Mouse (Mus musculus) erythroblast, embryonic 14.5 days (primary cell): ENCODE data around the gene Coro1a. TPM values are rescaled to one million over a fixed set of nuclear protein-coding genes. Genes with fewer than 3 reads are reported as not detected.

Source experiments
- H3K27me3 ChIP-seq: 2 replicates; pipeline ENCODE4 v1.6.1; 2012; ENCODE audit warnings: inconsistent platforms; ENCODE audit not compliant: control insufficient read depth
- H3K36me3 ChIP-seq: 2 replicates; pipeline ENCODE4 v1.6.1; 2012; ENCODE audit warnings: mild to moderate bottlenecking, inconsistent platforms; ENCODE audit not compliant: control insufficient read depth
- H3K4me1 ChIP-seq: 2 replicates; pipeline ENCODE4 v1.6.1; 2012; ENCODE audit warnings: inconsistent platforms; ENCODE audit not compliant: control insufficient read depth
- H3K4me3 ChIP-seq: replicated peaks from 2 replicates; pipeline ENCODE3; 2012; ENCODE audit warnings: moderate library complexity, mild to moderate bottlenecking, inconsistent platforms
- H3K9me3 ChIP-seq: 2 replicates; pipeline ENCODE4 v1.6.1; 2012; ENCODE audit warnings: low read length, inconsistent platforms, mixed read lengths; ENCODE audit not compliant: control insufficient read depth
- GATA1 ChIP-seq: IDR thresholded peaks from 2 replicates; pipeline ENCODE4 v1.6.1; 2012; ENCODE audit warnings: low read length, inconsistent platforms, mixed read lengths
- TAL1 ChIP-seq: IDR thresholded peaks from 3 replicates; pipeline ENCODE4 v1.6.1; 2012; ENCODE audit warnings: low read length, inconsistent platforms, mixed read lengths
- polyA plus RNA-seq: library from polyadenylated mRNA; stranded (reverse); fragments of >175 nt; gene quantifications from 2 replicates; pipeline ENCODE4 v1.2.3, GENCODE M21; 2012

Gene Coro1a
- polyA plus RNA-seq, 1 experiment, result 1.5 TPM

- no peak overlapping the region for H3K4me3 ChIP-seq
- no peaks in the 10 kb centered on the region for H3K36me3 ChIP-seq
- H3K27me3 ChIP-seq, result no peaks in the 10 kb centered on the region
- no peaks in the 10 kb centered on the region for H3K4me1 ChIP-seq
- TF ChIP-seq TAL1, result no peak
- TF ChIP-seq GATA1, result no peak
- H3K9me3 ChIP-seq, result no peaks in the 10 kb centered on the region; the same call in 1 of the 2 replicates
These were observed 4.3 kb upstream of the Coro1a start for GRCm38 (mm10) chr7:126711910-126712309.

GRCm38 (mm10) chr7:126710266-126710665 lies 2.7 kb upstream of the Coro1a start:
- no peaks in the 10 kb centered on the region for H3K36me3 ChIP-seq
- no peaks in the 10 kb centered on the region for H3K4me1 ChIP-seq
- H3K4me3 ChIP-seq, result no peak overlapping the region
- H3K9me3 ChIP-seq, result no peaks in the 10 kb centered on the region; the same call in 1 of the 2 replicates
- peaks cover 7% of the 10 kb centered on the region for H3K27me3 ChIP-seq
- no peak for TF ChIP-seq GATA1
- TF ChIP-seq TAL1, result no peak

GRCm38 (mm10) chr7:126708175-126708952 lies 777 bp upstream of the Coro1a start:
- Histone ChIP-seq H3K27me3 (peaks cover 26% of the 10 kb centered on the region), H3K36me3 (no peaks in the 10 kb centered on the region), H3K4me1 (peaks cover 15% of the 10 kb centered on the region), H3K9me3 (no peaks in the 10 kb centered on the region; the same call in 1 of the 2 replicates), H3K4me3 (no peak overlapping the region)
- TF ChIP-seq GATA1, result no peak
- no peak for TF ChIP-seq TAL1

GRCm38 (mm10) chr7:126704121-126704980 lies 3.2 kb downstream of the Coro1a start:
- peak overlapping the region; percentile 40 for H3K4me3 ChIP-seq
- peaks cover 7% of the 10 kb centered on the region for H3K36me3 ChIP-seq
- H3K9me3 ChIP-seq, result no peaks in the 10 kb centered on the region; the same call in 1 of the 2 replicates
- no peak for TF ChIP-seq TAL1
- TF ChIP-seq GATA1, result no peak
- H3K27me3 ChIP-seq, result peaks cover 42% of the 10 kb centered on the region
- H3K4me1 ChIP-seq, result peaks cover 31% of the 10 kb centered on the region

- H3K9me3 ChIP-seq, result no peaks in the 10 kb centered on the region
- peaks cover 42% of the 10 kb centered on the region for H3K27me3 ChIP-seq
These were observed 3.9 kb downstream of the Coro1a start for GRCm38 (mm10) chr7:126703757-126704077.

GRCm38 (mm10) chr7:126702861-126703756 lies 4.5 kb downstream of the Coro1a start:
- no peaks in the 10 kb centered on the region for H3K9me3 ChIP-seq
- peaks cover 31% of the 10 kb centered on the region for H3K4me1 ChIP-seq
- TF ChIP-seq TAL1 (no peak), GATA1 (no peak)
- peaks cover 7% of the 10 kb centered on the region for H3K36me3 ChIP-seq
- H3K27me3 ChIP-seq, result peaks cover 42% of the 10 kb centered on the region
- H3K4me3 ChIP-seq, result no peak overlapping the region

More at GRCm38 (mm10) chr7:126703757-126704077, 3.9 kb downstream of the Coro1a start:
- Histone ChIP-seq H3K4me3 (no peak overlapping the region), H3K36me3 (peaks cover 7% of the 10 kb centered on the region), H3K4me1 (peaks cover 31% of the 10 kb centered on the region)
- TF ChIP-seq TAL1, result no peak

GRCm38 (mm10) chr7:126702358-126702757 lies 5.2 kb downstream of the Coro1a start:
- Histone ChIP-seq H3K27me3 (peaks cover 42% of the 10 kb centered on the region), H3K4me3 (no peak overlapping the region), H3K4me1 (peaks cover 35% of the 10 kb centered on the region), H3K36me3 (peaks cover 12% of the 10 kb centered on the region), H3K9me3 (no peaks in the 10 kb centered on the region)
- no peak for TF ChIP-seq GATA1

GRCm38 (mm10) chr7:126701559-126702357 lies 5.8 kb downstream of the Coro1a start:
- peaks cover 17% of the 10 kb centered on the region for H3K36me3 ChIP-seq

More at GRCm38 (mm10) chr7:126701559-126702357, 5.8 kb downstream of the Coro1a start:
- H3K4me3 ChIP-seq, result no peak overlapping the region
- TF ChIP-seq TAL1 (no peak), GATA1 (no peak)
- no peaks in the 10 kb centered on the region for H3K9me3 ChIP-seq
- peaks cover 41% of the 10 kb centered on the region for H3K4me1 ChIP-seq
- peaks cover 42% of the 10 kb centered on the region for H3K27me3 ChIP-seq
